Mouse (Mus musculus): ENCODE data around the gene Ptprn2.

Ptprn2 gene

DNA sequence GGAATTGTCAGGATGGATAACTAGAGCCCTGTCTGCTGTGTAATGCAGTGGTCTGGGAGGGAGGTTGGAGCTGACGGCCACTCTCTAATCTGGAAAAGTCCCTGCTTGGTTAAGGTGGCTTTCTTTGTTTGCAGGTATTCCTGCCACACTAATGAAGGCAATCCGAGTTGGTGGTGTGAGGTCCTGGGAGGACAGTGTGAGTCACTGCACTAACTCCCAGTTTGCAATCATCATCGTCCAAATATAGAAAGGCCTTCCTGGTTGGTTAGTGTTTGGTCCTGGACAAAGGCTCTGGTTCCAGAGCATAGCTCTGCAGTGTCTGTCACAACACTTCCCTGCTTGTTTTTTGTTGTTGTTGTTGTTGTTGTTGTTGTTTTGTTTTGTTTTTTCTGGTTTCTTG, 102.0 kb downstream of the Ptprn2 start:
- no peak for DNase-seq (ENCODE audit: extremely low spot score, low read depth, low spot score)

DNA sequence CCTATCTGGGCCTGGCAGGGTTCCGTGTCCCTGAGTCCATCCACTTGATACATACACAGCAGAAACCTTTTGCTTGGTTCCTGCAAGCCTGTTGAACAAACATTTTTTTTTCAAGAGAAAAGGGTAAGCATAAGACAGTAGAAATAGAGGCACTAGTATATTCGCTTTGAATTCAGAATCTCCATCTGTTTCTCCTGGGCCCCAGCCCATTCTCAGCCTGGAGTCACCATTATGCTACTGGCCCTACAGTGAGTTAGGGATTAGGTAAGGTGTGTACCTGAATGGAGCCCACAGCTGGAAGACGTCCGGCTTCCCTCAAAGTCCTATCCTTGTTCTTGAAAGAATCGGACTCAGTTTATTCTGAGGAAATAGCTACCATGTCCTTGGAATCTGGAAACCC, 104.6 kb downstream of the Ptprn2 start:
- no peak for DNase-seq (ENCODE audit: extremely low spot score, low read depth, low spot score)

DNA sequence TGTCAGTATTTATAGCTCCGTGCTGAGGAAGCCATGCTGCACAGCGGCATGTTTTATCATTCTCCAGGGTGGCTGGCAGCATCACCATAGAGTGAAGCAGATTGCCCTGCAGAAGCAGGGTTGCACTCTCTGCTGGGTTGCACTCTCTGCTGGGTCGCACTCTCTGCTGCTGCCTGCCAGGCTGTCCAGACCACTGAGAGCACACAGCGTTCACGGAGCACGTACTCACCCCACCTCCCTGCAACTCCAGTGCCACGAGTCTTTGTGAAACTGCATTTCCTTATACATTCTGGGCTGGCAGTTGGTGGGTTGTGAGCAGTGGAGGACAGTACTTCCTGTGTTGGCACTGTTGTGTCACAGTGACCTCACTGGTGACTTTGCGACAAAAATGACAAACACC, 108.9 kb downstream of the Ptprn2 start:
- no peak for DNase-seq (ENCODE audit: extremely low spot score, low read depth, low spot score)

DNA sequence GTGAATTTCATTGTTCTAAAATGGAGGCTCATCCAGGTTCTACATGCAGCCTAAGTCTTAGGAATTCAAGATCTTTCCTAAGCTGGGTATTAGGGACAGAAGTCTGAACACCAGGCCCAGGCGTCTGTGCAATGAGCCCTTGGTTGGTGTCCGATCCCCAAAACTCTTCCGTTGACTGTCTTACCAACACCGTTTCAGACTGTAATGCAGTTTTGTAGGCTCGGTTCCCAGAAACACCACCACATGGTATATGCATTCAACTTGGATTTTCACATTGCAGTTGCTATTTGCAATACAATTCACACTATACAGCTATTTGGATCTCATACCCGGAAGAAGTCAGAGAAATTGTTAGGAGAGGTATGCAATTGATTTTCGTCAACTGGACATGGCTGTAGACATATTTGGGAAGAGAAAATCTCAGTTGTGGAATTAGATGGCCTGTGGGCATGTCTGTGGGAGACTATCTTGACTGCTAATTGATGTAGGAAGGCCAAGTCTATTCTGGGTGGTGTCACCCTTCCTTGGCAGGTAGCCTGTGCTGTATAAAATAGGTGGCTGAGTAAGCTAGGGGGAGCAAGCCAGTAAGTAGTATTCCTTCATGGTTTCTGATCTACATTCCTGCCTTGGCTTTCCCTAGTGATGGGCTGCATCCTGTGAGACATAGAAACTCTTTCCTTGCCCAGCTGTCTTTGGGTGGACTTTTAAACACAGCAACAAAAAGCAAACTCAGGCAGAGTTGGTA, 109.5 kb downstream of the Ptprn2 start:
- DNase-seq (ENCODE audit: extremely low spot score, low read depth, low spot score), result no peak

DNA sequence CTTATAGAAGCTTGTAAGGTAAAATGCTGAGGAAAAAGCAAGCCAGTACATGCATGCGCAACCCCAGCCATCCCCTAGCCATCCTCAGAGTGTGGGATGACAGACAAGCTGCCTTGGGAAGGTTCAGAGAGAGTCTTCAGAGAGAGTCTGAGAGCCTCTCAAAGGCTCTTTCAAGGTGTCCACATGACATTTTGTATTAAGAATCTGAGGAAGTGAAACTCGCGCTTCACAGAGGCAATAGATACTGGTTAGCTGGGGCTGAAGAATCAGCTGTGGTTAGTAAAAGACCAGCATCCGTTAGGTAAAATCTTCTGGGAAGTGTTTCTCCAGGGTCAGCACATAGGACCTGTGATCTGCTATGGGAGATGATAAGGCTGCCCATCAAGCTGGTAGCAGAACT, 110.2 kb downstream of the Ptprn2 start:
- DNase-seq (ENCODE audit: extremely low spot score, low read depth, low spot score), result no peak

DNA sequence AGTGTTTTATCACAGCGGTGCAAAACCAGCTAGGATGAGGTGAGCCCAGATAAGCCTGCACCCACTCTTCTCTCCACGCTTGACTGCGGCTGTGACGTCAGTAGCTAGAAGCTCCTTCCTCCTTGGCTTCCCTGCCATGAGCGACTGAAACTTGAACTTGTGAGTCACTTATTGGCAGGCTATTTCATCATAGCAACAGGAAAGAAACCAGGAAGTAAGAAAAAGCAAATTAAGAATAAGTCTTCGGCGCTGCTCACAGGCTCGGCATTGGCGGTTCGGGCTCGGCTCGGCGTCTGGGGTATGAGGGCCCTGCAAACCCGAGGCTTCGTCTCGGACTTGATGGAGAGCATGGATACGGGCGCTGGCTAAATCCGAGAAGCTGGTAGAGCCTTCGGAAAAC, 111.5 kb downstream of the Ptprn2 start:
- DNase-seq (ENCODE audit: extremely low spot score, low read depth, low spot score), result no peak

DNA sequence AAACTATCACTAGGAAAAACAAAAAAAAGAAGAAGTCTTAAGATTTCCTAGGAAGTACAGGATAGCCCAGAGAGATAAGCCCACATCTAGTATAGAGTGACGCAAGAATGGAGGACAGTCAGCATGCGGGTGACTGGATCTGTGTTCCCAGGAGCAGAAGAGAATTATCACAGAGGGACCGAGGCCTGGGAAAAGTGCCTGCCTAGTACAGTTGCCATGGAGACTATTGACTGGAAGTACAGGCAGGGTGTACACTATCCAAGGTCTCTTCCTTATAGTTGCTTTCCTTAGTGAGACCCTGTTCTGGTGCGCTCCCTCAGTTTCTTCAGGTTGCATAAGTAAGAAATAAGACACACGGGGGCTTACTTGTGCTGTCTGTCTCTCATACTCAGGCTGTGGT, 112.2 kb downstream of the Ptprn2 start:
- DNase-seq (ENCODE audit: extremely low spot score, low read depth, low spot score), result no peak

DNA sequence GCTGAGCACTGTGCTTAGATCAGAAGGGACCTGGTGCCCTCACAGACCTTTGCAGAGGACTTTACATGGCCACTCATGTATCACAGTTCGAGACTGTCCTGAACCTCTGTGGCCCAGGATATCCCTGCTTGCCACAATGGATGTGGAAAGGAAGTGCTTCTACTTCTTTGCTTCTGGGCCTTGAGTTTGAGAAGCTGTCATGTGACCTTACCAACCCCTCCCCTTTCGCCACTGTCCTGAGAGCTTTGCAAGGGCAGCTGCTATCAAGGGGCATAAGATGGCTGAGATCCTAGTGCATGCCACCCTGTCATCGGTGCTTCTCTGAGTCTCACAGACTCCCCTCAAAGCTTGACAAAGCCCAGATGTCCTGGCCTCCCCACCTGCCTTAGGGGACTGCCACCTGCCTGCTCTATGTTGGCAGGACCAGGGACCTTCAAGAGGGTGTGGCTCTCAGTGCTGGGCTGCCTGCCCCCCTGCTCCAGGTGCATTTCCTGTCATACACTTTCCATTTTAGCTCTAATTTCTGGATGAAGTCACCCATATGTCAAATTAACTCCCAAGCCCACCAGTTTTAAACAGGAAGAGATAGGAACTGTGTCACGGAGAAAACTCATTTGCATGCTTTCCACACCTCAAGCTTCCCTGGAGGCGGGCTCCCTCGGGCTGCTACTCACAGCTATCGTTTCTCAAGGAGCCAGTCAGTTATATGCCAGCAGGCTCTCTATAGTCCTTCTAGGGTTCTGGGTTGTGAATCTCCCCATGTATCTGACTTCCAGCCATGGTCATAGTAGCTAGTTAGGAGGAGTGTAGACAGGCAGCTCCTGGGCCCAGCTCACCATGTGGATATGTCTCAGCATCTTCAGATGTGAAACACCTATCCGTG, 112.8 kb downstream of the Ptprn2 start:
- DNase-seq (ENCODE audit: extremely low spot score, low read depth, low spot score), result no peak

DNA sequence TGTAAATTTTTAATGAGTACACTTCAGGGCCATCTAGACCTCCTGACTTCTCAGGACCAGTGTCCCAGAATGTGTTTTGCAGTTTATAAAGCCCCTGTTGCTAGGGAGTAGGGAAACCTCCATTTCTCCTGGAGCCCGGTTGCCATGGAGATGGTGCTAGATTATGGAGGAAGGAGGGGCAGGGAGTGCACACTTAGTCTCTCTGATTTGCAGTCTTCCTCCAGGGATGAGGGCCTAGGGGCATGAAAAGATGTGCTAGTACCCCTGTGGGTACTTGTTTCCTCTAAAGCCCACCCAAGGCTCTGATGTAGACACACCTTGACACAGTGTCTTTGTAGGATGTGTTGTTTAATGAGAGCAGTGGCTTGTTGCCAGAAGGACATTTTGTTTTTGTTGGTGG, 114.0 kb downstream of the Ptprn2 start:
- DNase-seq (ENCODE audit: extremely low spot score, low read depth, low spot score), result no peak

DNA sequence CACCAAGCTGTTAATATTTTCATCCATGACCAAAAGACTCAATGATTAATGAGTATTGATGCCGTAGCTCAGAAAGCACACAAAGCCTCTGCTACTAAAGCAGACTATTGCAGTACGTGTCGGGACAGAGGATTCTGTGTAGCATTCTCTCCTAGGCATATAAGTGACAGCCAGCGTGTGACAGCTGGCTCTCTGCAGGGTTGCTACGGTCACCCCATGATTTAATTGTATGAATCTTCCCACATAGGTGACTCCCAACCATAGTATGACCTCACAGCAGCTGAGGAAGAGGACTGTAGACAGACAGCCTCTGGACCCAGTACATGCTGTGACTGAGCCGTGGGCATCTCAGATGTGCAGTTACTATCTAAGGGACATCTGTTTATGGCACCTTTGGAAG, 114.5 kb downstream of the Ptprn2 start:
- no peak for DNase-seq (ENCODE audit: extremely low spot score, low read depth, low spot score)

DNA sequence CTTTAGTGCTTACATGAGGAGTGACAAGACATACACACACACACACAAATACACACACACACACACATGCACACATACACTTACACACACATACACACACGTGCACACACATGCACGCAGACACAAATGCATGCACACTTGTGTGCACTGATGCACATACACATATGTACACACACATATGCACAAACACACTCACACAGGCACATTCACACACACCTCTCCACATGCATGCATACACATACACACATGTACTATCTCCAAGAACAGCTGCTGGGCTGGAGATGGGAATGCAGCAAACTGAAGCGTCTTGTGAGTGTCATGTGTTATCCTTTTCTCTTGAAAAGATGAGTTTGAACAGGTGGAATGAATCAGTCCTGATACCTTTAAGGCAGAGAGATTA, 115.9 kb downstream of the Ptprn2 start:
- no peak for DNase-seq (ENCODE audit: extremely low spot score, low read depth, low spot score)

DNA sequence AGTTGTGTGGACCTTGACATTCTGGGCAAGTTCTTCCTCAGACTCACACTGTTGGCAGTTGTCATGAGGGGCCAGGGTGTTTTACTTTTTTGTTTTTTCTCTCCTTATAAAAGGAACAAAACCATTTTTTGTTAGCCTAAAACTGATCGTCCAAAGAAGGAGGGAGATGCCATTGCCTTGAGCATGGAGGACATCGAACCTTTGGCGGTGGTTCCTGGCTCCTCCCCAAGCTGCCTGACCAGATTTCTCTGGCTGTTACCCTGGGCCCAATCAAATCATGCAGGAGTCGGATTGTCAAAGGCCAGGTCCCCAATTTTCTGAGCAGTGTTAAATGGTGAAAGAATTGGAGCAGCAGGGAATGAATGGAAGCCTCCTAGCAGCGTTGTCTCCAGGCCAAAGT, 116.4 kb downstream of the Ptprn2 start:
- DNase-seq (ENCODE audit: extremely low spot score, low read depth, low spot score), result no peak

DNA sequence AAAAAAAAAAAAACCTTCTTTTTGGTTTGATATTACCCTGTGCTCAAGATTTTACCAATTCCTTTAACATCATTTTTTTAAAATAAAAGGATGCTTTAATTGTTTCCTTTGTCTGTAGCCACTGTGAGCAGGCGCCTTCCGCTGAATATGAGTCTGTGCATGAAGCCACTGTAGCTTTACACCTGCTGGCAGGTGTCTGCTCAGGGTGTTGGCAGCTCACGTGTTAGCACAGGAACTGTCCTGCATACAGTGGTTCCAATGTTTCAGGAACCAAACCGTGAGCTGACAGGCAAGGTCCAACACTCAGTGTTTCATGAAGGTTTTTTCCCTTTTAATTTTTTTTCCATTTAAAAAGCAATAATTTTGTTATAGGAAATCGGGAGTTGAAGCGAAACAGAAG, 123.1 kb downstream of the Ptprn2 start:
- DNase-seq (ENCODE audit: extremely low spot score, low read depth, low spot score), result no peak

DNA sequence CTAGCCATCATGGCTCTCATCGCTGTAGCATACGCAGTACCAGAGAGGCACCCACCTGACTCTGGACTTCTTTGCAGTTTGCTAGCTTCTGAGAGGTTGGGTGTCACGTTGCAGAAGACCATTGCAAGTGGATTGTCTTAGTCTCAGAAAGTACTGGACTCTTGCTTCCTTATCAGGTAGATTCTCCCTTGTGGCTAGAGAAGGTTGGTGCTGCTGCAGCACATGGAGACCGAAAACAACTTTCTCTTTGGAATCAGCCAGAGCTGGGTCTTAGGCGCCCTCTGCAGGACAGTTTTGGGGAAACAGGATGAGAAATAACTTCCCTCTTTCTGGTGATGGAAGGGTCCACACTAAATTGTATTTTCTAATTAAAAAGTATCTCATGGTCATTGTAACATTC, 134.3 kb downstream of the Ptprn2 start:
- DNase-seq (ENCODE audit: extremely low spot score, low read depth, low spot score), result no peak

DNA sequence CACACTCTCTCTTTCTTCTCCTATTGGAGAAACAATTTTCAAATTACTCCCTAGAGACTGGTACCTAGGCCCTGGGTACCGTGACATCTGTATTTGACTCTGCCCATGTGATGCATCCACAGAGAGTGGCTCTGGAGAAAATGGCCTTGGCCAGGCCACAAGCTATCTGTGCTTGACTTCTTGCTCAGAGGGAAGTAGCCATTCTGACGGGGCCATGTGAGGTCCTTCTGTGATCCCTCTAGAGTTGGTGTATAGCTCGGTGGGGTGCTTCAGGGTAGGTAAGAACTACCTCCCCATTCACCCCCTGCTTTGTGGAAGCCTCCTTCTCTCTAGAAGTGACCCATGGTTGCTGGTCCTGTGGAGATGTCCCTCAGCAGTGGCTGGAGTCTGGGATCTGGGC, 134.8 kb downstream of the Ptprn2 start:
- DNase-seq (ENCODE audit: extremely low spot score, low read depth, low spot score), result no peak

DNA sequence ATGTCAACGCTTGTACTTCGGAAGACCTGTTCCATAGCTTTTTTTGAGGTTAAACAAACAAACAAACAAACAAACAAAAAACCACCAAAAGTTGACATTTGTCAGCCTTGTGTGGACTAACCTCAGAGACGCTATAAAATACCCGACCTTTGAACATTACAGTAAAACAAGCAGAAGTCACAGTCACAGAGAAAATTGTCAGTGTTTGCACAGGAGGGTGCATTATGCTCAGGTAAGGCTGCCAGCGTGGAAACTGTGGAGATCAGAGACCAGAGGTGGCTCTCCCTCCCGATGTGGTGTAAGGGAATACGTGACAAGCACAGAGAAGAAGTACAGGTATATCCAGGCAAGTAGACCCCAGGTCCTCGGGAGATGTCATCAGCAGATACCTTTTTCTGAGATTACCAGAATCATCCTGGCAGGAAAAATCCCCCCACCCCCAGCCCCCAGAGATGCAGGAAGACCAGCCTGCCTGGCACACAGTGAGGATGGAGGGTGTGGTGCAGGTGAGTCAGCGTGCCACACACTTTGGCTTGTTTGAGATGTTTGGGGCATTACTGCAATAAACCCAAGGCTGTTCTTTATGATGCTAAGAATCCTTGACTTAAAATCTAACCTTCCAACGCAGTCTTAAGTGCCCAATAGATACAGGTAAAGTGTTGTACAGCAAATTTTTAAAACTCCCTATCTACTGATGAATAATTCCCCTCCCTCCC, 136.0 kb downstream of the Ptprn2 start:
- DNase-seq (ENCODE audit: extremely low spot score, low read depth, low spot score), result no peak

DNA sequence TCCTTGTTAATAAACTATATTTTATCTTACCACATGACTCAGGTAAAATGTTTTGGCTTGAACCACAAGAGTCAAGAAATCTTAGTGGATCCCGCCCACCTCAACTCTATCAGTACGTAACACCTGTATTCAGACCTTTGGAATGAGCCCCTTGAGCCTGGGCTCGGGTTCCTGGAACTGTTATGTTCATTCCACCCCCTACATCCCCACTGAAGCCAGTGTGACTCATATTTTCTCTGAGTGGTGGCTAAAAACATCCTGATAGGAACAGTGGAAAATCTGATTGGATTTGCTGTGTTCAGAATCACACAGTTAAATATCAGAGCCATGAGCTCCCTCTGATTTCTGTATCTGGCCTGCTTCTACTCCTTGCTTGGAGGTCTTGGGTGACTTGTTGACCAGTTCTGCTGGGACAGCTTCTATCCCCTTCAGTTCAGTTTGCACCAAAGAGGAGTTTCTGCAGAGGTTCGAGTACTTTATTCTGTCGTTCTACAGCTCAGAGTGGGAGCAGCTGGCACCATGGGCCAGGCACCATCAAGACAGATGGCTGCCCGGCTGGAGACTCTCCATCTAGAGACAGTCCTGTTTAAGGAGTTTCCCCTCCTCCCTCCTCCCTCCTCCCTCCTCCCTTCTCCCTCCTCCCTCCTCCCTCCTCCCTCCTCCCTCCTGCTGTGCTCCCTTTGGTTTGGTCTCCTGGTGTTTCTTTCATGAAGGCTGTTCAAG, 137.3 kb downstream of the Ptprn2 start:
- DNase-seq (ENCODE audit: extremely low spot score, low read depth, low spot score), result no peak

DNA sequence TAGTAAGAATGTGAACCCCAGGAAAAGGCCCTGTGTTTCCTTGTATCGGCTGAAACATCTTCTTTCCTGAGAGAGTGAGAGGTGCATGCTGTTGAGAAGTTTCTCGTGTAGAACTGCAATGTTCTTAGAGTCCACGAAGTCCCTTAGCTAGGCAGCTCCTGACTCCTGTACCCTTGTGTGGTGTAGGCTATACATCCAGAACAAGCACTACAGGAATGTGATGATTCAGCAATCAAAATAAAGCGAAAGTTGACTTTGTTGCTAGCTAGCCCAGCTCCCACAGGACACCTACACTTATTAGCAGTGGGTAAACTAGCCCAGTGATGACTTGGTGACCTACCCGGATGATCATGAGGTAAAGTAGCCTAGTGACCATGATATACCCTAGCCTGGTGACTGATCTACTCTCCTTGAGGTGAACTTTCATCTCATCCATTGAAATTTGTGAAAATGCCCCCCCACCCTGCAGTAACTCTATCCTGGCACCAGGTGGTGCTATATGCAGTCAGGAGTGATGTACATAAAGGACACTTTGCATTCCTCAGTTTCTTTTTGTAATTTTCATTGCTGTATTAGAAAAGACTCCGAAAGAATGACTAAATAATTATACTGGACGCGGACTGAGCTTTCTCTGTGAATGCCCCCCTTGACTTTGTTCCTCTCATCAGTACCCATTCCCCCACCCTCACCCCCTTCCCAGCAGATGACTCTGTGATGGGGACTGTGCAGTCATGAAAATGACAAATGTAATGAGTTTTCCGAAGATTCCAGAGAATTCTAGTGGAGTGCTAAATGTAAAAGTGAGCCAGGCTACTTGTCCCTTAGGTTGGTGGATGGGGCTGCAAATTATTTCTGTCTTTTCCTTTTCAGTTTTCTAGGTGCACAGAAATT, 140.1 kb downstream of the Ptprn2 start:
- no peak for DNase-seq (ENCODE audit: extremely low spot score, low read depth, low spot score)

DNA sequence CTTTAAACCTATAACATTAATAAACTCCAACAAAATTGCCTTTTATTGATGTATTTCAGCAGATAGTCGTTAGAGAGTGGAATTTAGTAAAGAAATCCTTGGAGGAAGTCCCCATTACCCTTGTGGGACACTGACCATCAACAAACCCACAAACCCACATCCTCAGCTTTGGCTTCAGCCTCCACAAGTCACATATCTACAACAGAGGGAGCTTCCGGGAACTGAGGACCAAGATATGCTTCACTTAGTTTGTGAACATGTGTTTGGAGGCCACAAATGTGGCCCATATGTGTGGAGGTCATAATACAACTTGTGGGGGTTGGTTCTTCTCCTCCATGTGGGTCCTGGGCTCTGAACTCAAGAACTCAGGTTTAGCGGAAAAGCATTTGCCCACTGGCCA, 143.5 kb downstream of the Ptprn2 start:
- DNase-seq (ENCODE audit: extremely low spot score, low read depth, low spot score), result no peak

DNA sequence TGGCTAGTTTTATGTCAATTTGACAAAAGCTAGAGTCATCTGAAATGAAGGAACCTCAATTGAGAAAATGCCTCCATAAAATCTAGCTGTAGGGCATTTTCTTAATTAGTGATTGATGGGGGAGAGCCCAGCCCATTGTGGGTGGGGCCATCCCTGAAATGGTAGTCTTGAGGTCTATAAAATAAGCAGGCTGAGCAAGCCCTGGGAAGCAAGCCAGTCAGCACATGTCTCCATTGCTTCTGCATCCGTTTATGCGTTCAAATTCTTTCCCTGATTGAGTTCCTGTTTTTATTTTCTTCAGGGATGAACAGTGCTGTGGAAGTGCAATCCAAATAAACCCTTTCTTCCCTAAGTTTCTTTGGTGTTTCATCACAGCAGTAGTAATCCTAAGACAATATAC, 152.0 kb downstream of the Ptprn2 start:
- DNase-seq (ENCODE audit: extremely low spot score, low read depth, low spot score), result no peak

Data from hindlimb bud, embryonic 11.5 days (tissue).